Mouse (Mus musculus) frontal cortex, postnatal 36 days (tissue): Measurements from ENCODE around the gene Cwc22.

Experiments
- DNase-seq, 2 experiments: peaks; one replicate each; pipeline ENCODE4 v3.0.0; 2022; ENCODE audit warnings: low spot score in 2 of 2

Gene Cwc22

GRCm38 (mm10) chr2:77925187-77925924, 20.8 kb downstream of the Cwc22 start:
- DNase-seq, result no peak

DNA sequence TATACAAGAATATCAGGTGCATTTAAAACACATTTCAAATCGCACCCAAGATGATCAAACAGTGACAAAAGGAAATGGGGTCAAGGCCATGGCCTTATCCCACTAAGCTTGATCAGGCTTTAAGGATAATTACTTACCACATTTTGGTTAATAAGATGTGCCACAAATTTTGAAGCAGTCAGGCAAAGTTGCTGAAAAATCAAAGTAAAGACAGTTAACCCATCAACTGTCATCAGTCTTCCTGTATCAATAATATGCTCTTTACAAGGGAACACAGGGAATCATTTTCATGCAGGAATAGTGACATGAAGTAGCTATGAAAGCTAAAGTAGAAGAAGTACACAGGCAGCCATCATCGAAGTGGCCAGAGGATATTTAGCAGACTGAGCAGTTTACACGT, 22.2 kb downstream of the Cwc22 start:
- no peak for DNase-seq

DNA sequence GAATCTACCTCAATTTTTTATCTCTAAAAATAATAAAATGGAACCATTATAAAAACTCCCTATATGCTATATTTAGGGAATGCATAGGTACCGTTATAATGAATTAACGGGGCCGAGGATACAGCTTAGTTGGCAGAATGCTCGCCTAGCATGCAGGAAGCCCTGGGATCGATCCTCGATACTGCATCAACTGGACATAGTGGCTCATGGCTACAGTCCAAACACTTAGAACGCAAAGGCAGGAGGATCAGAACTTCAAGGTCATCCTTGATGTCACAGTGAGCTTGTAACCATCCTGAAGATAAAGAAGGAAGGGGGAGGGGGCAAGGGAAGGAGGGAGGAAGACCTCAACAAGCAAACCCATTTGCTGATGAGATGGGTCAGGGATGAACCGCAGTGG, 23.0 kb downstream of the Cwc22 start:
- DNase-seq, result no peak

DNA sequence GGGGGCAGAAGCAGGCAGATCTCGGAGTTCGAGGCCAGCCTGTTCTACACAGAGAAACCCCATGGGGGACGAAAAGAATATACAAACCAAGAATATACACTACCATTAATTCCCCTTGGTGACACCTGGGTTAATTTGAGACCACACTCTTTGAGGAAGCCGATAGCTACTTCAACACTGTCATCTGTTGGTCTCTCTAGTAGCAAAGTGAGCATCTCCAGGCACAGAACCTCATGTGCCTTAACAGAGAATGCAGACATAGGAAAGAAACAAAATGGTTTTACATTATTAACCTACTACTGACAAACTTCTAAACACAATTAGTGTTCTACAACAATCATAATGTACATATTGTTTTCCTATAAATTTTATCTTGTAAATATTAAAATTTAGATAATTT, 24.9 kb downstream of the Cwc22 start:
- no peak for DNase-seq

GRCm38 (mm10) chr2:77920621-77921020, 25.6 kb downstream of the Cwc22 start:
- DNase-seq, result no peak

GRCm38 (mm10) chr2:77918474-77918873, 27.7 kb downstream of the Cwc22 start:
- DNase-seq, result no peak

DNA sequence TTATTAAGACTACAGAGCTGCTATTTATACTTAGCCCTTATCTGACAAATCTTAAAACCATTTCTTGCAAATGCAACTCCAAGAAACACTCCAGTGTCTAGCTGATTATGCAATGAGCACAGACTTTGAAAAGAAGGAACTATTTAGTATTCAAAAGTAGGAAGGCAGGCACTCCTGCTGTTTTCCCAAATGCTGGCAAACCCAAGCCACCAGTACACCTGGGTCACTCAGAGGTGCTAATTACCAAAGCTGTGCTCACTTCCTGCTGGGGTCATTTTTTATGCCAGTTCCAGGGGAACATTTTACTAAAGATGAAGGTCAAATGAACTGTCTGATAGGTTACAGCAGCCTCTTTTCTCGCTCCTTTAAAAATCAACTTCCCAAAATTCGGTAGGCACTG, 28.2 kb downstream of the Cwc22 start:
- DNase-seq, result no peak

DNA sequence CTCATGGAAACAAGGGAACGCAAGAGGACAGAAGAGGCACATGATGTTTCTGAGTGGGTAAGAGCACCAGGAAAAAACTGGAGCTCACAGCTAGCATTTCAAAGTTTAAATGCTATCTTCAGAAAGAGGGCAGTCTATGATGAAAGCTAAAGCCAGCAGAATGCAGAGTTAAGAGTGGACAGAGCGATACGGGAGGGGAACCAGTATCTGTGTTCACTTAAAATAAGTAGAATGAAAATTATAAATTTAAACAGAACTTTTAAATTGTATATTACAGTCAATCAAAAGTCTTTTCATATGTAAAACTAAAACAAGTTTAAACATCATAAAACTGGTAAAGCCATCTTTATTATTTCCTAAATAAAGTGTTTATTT, 28.8 kb downstream of the Cwc22 start:
- DNase-seq, result no peak

GRCm38 (mm10) chr2:77916586-77917359, 29.4 kb downstream of the Cwc22 start:
- no peak for DNase-seq

DNA sequence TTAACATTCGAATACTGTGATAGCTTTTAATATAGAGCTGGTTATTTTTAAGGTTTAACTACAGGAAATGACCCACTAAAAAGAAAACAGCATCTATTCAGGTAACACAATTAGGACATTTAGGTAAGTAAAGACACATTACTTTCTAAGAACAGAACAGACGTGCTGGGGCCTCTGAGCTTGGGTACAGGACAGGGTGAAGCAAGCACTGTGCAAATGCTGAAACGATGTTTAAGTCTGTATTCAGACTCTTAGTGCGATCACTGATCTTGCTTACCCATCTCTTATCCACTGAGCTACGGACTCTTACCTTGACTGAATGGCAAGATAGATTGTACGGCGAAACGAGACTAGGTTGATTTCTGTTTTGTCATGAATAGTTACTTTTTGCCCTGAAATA, 31.0 kb downstream of the Cwc22 start:
- DNase-seq, result no peak

GRCm38 (mm10) chr2:77913628-77914027, 32.5 kb downstream of the Cwc22 start:
- DNase-seq, result no peak

- no peak for DNase-seq
These were observed 34.0 kb downstream of the Cwc22 start for GRCm38 (mm10) chr2:77912197-77912596.

DNA sequence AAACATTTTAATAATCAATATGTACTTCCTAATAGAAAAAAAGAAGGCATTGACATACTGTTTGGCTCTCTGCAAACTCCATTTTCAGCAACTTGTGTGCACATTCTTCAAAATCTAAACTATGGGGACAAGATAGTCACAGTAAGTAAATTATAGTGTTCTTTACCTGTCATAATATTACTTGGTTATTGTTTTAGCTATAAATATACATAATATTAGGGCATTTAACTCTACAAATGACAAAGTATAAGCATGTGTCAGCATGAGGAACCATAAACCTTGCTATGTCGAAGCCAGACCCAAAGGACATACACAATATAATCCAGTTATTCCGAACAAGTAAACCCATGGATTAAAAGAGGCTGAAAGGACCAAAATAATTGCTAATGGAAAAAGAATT, 34.7 kb downstream of the Cwc22 start:
- no peak for DNase-seq

- no peak for DNase-seq
These were observed 36.0 kb downstream of the Cwc22 start for GRCm38 (mm10) chr2:77910216-77910615.

DNA sequence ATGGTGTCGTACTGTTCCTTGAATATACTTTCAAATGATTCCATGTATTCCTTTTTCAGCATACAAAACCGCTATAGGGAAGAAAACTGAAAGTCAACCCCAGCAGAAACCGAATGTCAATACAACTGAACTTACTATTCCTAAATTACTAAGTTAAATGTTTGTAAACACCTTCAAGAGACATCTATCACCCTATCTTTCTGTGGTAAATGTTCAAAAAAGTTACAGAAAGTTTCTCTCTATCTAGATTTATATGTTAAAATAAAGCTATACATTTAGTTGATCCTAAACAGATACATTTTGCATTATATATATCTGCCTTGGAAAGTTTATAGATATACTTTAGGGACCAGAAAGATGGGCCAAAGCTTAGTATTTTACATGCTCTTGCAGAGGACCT, 39.0 kb downstream of the Cwc22 start:
- DNase-seq, result no peak

- no peak for DNase-seq
These were observed 41.2 kb downstream of the Cwc22 start for GRCm38 (mm10) chr2:77905023-77905422.

- no peak for DNase-seq
These were observed 41.7 kb downstream of the Cwc22 start for GRCm38 (mm10) chr2:77904495-77904894.

DNA sequence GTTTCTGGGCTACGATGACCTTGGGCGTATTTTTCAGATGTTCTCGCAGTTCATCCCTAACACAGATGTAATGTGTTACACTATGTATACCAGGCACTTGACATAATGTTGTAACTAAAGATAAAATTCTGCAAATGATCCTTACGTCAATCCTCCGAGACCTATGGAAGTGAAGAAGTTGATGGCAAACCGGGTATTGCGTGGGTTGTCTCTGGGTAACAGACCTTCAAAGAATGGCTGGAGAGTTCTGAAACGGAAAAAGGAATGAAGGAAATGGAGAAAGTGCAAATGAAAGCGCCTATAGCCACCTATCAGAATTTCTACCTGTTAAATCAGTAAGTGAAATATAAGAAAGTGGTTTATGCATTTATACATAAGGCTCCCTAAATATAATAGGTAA, 42.2 kb downstream of the Cwc22 start:
- DNase-seq, result no peak

GRCm38 (mm10) chr2:77903098-77903497, 43.1 kb downstream of the Cwc22 start:
- DNase-seq, result no peak

- DNase-seq, result no peak
These were observed 44.9 kb downstream of the Cwc22 start for GRCm38 (mm10) chr2:77901269-77901668.

GRCm38 (mm10) chr2:77900741-77901140, 45.4 kb downstream of the Cwc22 start:
- DNase-seq, result no peak

DNA sequence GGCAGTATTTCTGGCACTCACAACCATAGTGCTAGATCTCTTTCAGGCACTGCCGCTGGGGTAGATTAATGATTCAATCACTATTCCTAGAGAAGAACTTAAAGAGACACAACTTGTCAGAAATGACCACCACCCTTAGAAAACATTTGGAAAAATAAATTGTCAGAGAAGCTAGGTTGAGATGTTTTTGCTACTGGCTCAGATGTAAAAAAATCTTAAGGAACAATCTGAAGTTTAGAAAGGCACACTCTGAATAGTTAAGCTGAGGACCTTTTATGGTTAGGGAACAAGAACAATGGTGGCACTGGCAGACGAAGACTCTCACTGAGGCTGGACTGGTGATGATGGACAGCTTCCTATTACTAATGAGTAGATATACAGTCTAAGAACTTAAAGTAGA, 46.1 kb downstream of the Cwc22 start:
- no peak for DNase-seq

- no peak for DNase-seq
These were observed 47.7 kb downstream of the Cwc22 start for GRCm38 (mm10) chr2:77898436-77898835.
